Mouse (Mus musculus): Measurements from ENCODE around the gene Cplx3.

The Cplx3 gene

GRCm38 (mm10) chr9:57601353-57601706 lies 4.8 kb downstream of the Cplx3 start:
- no peak for DNase-seq (ENCODE audit: low read depth, low spot score)

GRCm38 (mm10) chr9:57600620-57601352 lies 5.3 kb downstream of the Cplx3 start:
- DNase-seq (ENCODE audit: low read depth, low spot score) = no peak

- DNase-seq (ENCODE audit: low read depth, low spot score) = no peak
These were observed 7.1 kb downstream of the Cplx3 start for GRCm38 (mm10) chr9:57598851-57599563.

- no peak for DNase-seq (ENCODE audit: low read depth, low spot score)
These were observed 8.1 kb downstream of the Cplx3 start for GRCm38 (mm10) chr9:57597929-57598382.

- DNase-seq (ENCODE audit: low read depth, low spot score) = no peak
These were observed 8.8 kb downstream of the Cplx3 start for GRCm38 (mm10) chr9:57597265-57597664.

GRCm38 (mm10) chr9:57594174-57594509 lies 11.9 kb downstream of the Cplx3 start:
- no peak for DNase-seq (ENCODE audit: low read depth, low spot score)

GRCm38 (mm10) chr9:57593454-57594173 lies 12.5 kb downstream of the Cplx3 start:
- no peak for DNase-seq (ENCODE audit: low read depth, low spot score)

GRCm38 (mm10) chr9:57590726-57591125 lies 15.4 kb downstream of the Cplx3 start:
- DNase-seq (ENCODE audit: low read depth, low spot score) = no peak

GRCm38 (mm10) chr9:57589224-57590126 lies 16.6 kb downstream of the Cplx3 start, which contains the start of gene Ulk3:
Gene Ulk3, plus strand, starts transcription at chr9:57589452.
- DNase-seq (ENCODE audit: low read depth, low spot score) = no peak

- no peak for DNase-seq (ENCODE audit: low read depth, low spot score)
These were observed 21.1 kb downstream of the Cplx3 start for GRCm38 (mm10) chr9:57584991-57585390.

GRCm38 (mm10) chr9:57577144-57577849 lies 28.8 kb downstream of the Cplx3 start:
- DNase-seq (ENCODE audit: low read depth, low spot score) = no peak

- no peak for DNase-seq (ENCODE audit: low read depth, low spot score)
These were observed 30.5 kb downstream of the Cplx3 start for GRCm38 (mm10) chr9:57575577-57575976.

- no peak for DNase-seq (ENCODE audit: low read depth, low spot score)
These were observed 31.7 kb downstream of the Cplx3 start for GRCm38 (mm10) chr9:57574397-57574796.

- DNase-seq (ENCODE audit: low read depth, low spot score) = no peak
These were observed 37.6 kb downstream of the Cplx3 start for GRCm38 (mm10) chr9:57568500-57568899.

GRCm38 (mm10) chr9:57566846-57567245 lies 39.2 kb downstream of the Cplx3 start:
- no peak for DNase-seq (ENCODE audit: low read depth, low spot score)

- DNase-seq (ENCODE audit: low read depth, low spot score) = no peak
These were observed 40.3 kb downstream of the Cplx3 start for GRCm38 (mm10) chr9:57565741-57566221.

GRCm38 (mm10) chr9:57564609-57565008 lies 41.5 kb downstream of the Cplx3 start:
- no peak for DNase-seq (ENCODE audit: low read depth, low spot score)

- no peak for DNase-seq (ENCODE audit: low read depth, low spot score)
These were observed 43.1 kb downstream of the Cplx3 start for GRCm38 (mm10) chr9:57562896-57563372.

GRCm38 (mm10) chr9:57561711-57562099 lies 44.4 kb downstream of the Cplx3 start:
- DNase-seq (ENCODE audit: low read depth, low spot score) = no peak

All from brain, embryonic 18.5 days (tissue).